9 mouse cellular contexts compared by ENCODE assay signal in genomic region chr4:132823614-132824366, GRCm38 (mm10). TPM values are rescaled to one million over a fixed set of nuclear protein-coding genes. Genes with fewer than 3 reads are reported as not detected.
DNase-seq lines count a peak whose midpoint lies in the region; ATAC-seq and TF ChIP-seq lines count a peak whose summit lies in the region.
"Had no signal": no experiment of that assay in that cellular context is flagged by ENCODE, and none has a peak within 500 bp of the region (broad histone marks: within the 10 kb centered on the region; RNA-seq: fewer than 3 reads in every experiment).

No protein-coding gene starts in this region.

- no peak for TF ChIP-seq POLR2A in testis, adult 2 months (IDR thresholded peaks at IDR 0.05; ENCODE audit: control insufficient read depth, low read depth, low read length)

- no peak overlapping the region for H3K4me2 ChIP-seq in intestine, embryonic 15.5 days (replicated peaks)
- H3K4me2 ChIP-seq: embryonic facial prominence, embryonic 15.5 days had no signal

- 70% methylated on average over 8 of the region's 8 CpGs for WGBS in heart, embryonic 10.5 days
- WGBS in intestine, embryonic 15.5 days: 61% methylated on average over 8 of the region's 8 CpGs

- H3K27me3 ChIP-seq in heart, embryonic 10.5 days (ENCODE audit: insufficient read depth, poor library complexity, severe bottlenecking): no peaks in the 10 kb centered on the region
- H3K27me3 ChIP-seq in intestine, embryonic 15.5 days (replicated peaks): no peaks in the 10 kb centered on the region
- H3K27me3 ChIP-seq in testis, adult 2 months (ENCODE audit: control insufficient read depth, insufficient read depth, low read length): no peaks in the 10 kb centered on the region
- H3K27me3 ChIP-seq: embryonic facial prominence, embryonic 15.5 days had no signal

- H3K9ac ChIP-seq in intestine, embryonic 15.5 days: no peak overlapping the region
- H3K9ac ChIP-seq: embryonic facial prominence, embryonic 15.5 days had no signal

- no peak overlapping the region for H3K4me3 ChIP-seq in heart, embryonic 10.5 days
- H3K4me3 ChIP-seq in intestine, embryonic 15.5 days (replicated peaks): no peak overlapping the region
- H3K4me3 ChIP-seq in testis, adult 2 months (ENCODE audit: control insufficient read depth, low read depth, low read length): no peak overlapping the region
- H3K4me3 ChIP-seq: embryonic facial prominence, embryonic 15.5 days had no signal

- intact Hi-C loops in left cerebral cortex, postnatal 4 days (cut with DNase I): loop anchor here (10.0 kb wide), 1 partner anchor 119 kb away; no protein-coding TSS in a partner anchor

- TF ChIP-seq CTCF in testis, adult 2 months (IDR thresholded peaks at IDR 0.05; ENCODE audit: control insufficient read depth, insufficient read depth, insufficient replicate concordance, low read depth, low read length): peak; percentile 95; the same call in 1 of the 2 replicates

- H3K9me3 ChIP-seq in heart, embryonic 10.5 days: peaks cover 12% of the 10 kb centered on the region
- no peaks in the 10 kb centered on the region for H3K9me3 ChIP-seq in intestine, embryonic 15.5 days
- H3K9me3 ChIP-seq: embryonic facial prominence, embryonic 15.5 days had no signal

- peaks cover 40% of the 10 kb centered on the region for H3K36me3 ChIP-seq in heart, embryonic 10.5 days
- H3K36me3 ChIP-seq in intestine, embryonic 15.5 days: peaks cover 26% of the 10 kb centered on the region
- peaks cover 2% of the 10 kb centered on the region; the same call in 1 of the 2 replicates for H3K36me3 ChIP-seq in testis, adult 2 months (ENCODE audit: control insufficient read depth, insufficient read depth, low read length)

- peak; percentile 39; the same call in 1 of the 2 replicates for ATAC-seq in intestine, embryonic 15.5 days

- no peak overlapping the region for H3K27ac ChIP-seq in heart, embryonic 10.5 days
- no peak overlapping the region for H3K27ac ChIP-seq in intestine, embryonic 15.5 days
- no peak overlapping the region for H3K27ac ChIP-seq in testis, adult 2 months (ENCODE audit: control insufficient read depth, insufficient read depth, low read depth, low read length)
- H3K27ac ChIP-seq: embryonic facial prominence, embryonic 15.5 days had no signal

- H3K4me1 ChIP-seq in heart, embryonic 10.5 days: no peaks in the 10 kb centered on the region
- no peaks in the 10 kb centered on the region for H3K4me1 ChIP-seq in intestine, embryonic 15.5 days (replicated peaks)
- peaks cover 2% of the 10 kb centered on the region; the same call in 1 of the 2 replicates for H3K4me1 ChIP-seq in testis, adult 2 months (ENCODE audit: control insufficient read depth, insufficient read depth, low read length)
- H3K4me1 ChIP-seq: embryonic facial prominence, embryonic 15.5 days had no signal

- DNase-seq in heart, adult 18-20 months: peak; percentile 73 to 81
- no peak for DNase-seq in heart, embryonic 10.5 days (ENCODE audit: low spot score)
- DNase-seq in adrenal gland, postnatal 10 days: peak; percentile 84
- peak; percentile 20 to 68 for DNase-seq in frontal cortex, postnatal 10 days (ENCODE audit: low spot score in 2 of 2)
- peak; percentile 57 for DNase-seq in left cerebral cortex, postnatal 4 days
- peak; percentile 86 for DNase-seq in naive thymus-derived CD4-positive, alpha-beta T cell, adult 2 months (ENCODE audit: low read depth)

RNA-seq across cellular contexts. Expression of gene Ppp1r8, which starts 19.2 kb away (rescaled TPM):
- total RNA-seq in heart, adult 18-20 months (2021): 10 to 100 TPM; 18.8 to 20.5 TPM
- polyA plus RNA-seq in heart, embryonic 10.5 days (2016; fragmentation: Nextera tagmentation; extraction: Ambion mirVana): 43.1 and 49.1 TPM in 2 replicates
- total RNA-seq in adrenal gland, postnatal 10 days (2021): 10 to 100 TPM; 41.6 to 44.6 TPM
- polyA plus RNA-seq in intestine, embryonic 15.5 days (2015; fragmentation: Nextera tagmentation; extraction: Ambion mirVana): 50.4 and 54.1 TPM in 2 replicates
- 10 to 100 TPM; 47.5 to 55.0 TPM for total RNA-seq in left cerebral cortex, postnatal 4 days (2021)
- 19.7 and 21.6 TPM in 2 replicates for polyA plus RNA-seq in testis, adult 2 months (2012; rRNA removed)

RNA-seq across cellular contexts. Expression of gene Themis2, which starts 27.6 kb away (rescaled TPM):
- 1 to 10 TPM; 1.5 to 2.1 TPM for total RNA-seq in heart, adult 18-20 months (2021)
- polyA plus RNA-seq in heart, embryonic 10.5 days (2016; fragmentation: Nextera tagmentation; extraction: Ambion mirVana): 0.27 and 0.40 TPM in 2 replicates
- total RNA-seq in adrenal gland, postnatal 10 days (2021): 1 to 10 TPM; 3.5 to 5.6 TPM
- 1.7 and 2.0 TPM in 2 replicates for polyA plus RNA-seq in intestine, embryonic 15.5 days (2015; fragmentation: Nextera tagmentation; extraction: Ambion mirVana)
- total RNA-seq in left cerebral cortex, postnatal 4 days (2021): under 1 TPM; 0.52 to 0.81 TPM
- polyA plus RNA-seq in testis, adult 2 months (2012; rRNA removed): 0.25 and 0.57 TPM in 2 replicates

RNA-seq across cellular contexts. Expression of gene Rpa2, which starts 55.7 kb away (rescaled TPM):
- total RNA-seq in heart, adult 18-20 months (2021): 10 to 100 TPM; 11.8 to 14.1 TPM
- 107 and 131 TPM in 2 replicates for polyA plus RNA-seq in heart, embryonic 10.5 days (2016; fragmentation: Nextera tagmentation; extraction: Ambion mirVana)
- total RNA-seq in adrenal gland, postnatal 10 days (2021): 10 to 100 TPM; 17.6 to 23.2 TPM
- polyA plus RNA-seq in intestine, embryonic 15.5 days (2015; fragmentation: Nextera tagmentation; extraction: Ambion mirVana): 85.5 and 88.1 TPM in 2 replicates
- total RNA-seq in left cerebral cortex, postnatal 4 days (2021): 10 to 100 TPM; 15.4 to 16.0 TPM
- polyA plus RNA-seq in testis, adult 2 months (2012; rRNA removed): 15.5 and 18.0 TPM in 2 replicates
